Mouse (Mus musculus): ENCODE data around the gene Cdh13.

The Cdh13 gene

DNA sequence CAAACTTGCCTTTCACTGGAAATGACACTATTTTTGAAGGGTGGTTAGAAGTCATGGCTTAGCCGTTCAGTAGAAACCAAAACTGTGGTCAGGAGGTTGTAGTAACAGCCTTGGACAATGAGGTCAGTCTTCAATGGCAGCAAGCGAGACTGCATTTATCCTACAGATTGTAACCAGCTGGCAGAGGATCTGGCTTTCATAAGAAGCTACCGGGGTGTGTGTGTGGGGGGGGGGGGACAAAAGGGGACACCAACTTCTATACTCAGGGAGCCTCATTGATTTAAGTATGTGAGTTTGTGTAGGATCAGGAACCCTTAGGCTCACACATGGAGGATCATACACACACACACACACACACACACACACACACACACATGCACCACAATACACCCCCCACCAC lies 25.6 kb downstream of the Cdh13 start:
- DNase-seq = no peak

GRCm38 (mm10) chr8:118313426-118314187 lies 30.1 kb downstream of the Cdh13 start:
- DNase-seq = no peak

GRCm38 (mm10) chr8:118314188-118314563 lies 30.6 kb downstream of the Cdh13 start:
- DNase-seq = no peak

- DNase-seq = no peak
Measured at GRCm38 (mm10) chr8:118314932-118315331, 31.4 kb downstream of the Cdh13 start.

DNA sequence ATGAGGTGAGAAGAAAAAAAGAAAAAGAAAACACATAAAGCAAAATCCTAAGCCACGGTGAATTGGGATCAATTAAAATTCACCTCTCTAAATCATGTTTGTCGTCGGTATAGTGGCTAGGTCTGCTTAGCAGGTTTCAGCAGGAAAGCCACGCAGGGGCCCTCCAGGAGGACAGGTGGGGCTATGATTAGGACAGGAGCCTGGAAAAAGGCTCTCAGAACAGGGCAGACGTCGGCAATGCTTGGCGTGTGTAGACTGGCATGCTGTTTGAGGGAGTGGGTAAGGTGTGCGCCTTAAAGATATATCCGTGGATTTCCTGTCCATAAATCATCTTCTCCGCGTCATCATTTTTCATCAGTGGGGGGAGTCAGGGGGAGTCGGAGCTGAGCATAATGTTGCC lies 32.9 kb downstream of the Cdh13 start:
- no peak for DNase-seq

DNA sequence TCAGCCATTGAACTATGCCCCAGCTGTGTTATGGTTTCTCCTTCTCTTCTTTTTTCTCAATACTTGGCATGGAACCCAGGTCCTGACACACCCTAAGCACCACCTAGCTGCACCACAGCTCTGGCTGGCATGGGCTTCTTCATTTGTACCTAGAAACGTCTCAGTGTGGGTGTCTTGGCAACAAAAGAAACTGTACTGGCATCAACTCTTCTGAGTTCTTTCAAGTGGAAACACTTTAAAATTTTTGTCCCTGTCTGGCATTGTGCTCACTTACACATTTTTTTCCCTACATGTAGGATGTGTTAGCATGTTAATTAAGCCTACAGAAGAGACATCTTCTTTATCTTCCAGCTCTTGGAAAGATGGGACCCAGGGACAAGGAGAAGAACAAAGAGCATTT lies 37.0 kb downstream of the Cdh13 start:
- no peak for DNase-seq

- DNase-seq = no peak
Measured at GRCm38 (mm10) chr8:118323421-118323820, 39.9 kb downstream of the Cdh13 start.

DNA sequence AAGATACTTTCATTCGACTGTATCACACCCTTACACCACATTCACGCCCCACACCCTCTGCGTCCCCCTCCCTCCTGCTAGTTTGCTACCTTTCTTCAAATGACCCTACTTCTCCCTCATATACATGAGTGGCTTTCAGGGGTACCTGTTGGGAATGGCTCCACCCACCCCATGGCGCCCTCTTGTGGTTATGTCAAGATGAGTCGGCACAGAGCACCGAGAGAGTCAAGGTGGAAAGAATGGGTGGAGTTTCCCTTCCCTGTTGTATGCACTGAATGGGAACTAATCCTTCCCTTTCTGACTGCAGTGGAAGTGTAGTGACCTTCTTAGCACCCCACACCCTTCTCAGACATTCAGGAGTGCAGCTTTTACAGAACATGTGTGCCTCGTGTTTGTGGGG lies 51.4 kb downstream of the Cdh13 start:
- DNase-seq = no peak

GRCm38 (mm10) chr8:118339711-118340110 lies 56.2 kb downstream of the Cdh13 start:
- no peak for DNase-seq

DNA sequence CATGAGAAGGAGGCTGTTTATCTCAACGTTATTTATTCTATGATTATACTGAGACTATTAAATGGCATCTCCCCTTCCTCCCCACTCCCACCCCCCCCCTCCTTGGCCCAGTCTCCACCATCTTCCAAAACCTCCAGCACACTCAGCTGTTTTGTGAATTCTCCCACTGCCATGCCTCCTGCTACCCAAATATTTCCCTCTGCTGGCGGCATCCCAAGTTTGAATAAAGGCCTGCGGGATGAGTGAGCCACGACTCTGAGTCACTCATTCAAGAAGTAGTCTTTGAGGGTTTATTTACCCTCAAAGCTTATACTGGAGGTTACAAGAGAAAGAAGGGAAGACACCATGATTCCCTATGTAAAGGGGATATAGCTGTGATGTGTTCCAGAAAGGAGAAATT lies 59.7 kb downstream of the Cdh13 start:
- no peak for DNase-seq

DNA sequence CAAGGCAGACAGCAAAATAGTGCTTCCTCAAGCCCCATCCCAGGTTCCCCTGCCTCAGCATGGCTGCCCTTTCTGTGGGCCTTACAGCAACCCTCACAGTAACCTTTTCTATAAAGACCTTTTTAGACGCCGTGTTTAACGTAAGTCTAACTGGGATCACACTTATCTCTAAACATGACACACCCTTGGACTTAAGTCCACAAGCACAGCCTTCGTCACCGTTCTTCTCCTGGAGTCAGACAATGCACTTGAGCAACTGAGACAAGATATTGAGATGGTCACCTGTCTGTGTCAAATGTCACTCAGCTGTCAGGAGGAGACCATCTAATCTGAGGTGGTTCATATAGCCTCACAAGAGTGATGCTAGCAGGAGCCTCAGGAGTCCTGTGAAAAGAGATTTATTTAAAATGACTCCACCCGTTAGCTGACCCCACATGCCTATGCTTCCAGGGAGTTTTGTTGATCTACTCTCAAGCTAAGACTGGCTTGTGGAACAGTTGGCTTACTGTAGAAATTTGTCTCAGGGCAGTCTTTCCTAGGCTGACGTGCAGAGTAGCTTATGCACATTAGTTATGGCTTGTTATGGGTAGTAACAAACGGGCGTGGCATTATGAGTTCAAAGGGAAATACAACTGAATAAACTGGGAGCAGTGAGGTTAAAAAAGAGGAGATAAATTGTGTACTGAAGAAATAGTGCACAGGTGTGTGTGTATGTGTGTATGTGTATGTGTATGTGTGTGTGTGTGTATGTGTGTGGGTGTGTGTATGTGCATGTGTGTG lies 65.4 kb downstream of the Cdh13 start:
- DNase-seq = no peak

GRCm38 (mm10) chr8:118350136-118350535 lies 66.6 kb downstream of the Cdh13 start:
- DNase-seq = no peak

DNA sequence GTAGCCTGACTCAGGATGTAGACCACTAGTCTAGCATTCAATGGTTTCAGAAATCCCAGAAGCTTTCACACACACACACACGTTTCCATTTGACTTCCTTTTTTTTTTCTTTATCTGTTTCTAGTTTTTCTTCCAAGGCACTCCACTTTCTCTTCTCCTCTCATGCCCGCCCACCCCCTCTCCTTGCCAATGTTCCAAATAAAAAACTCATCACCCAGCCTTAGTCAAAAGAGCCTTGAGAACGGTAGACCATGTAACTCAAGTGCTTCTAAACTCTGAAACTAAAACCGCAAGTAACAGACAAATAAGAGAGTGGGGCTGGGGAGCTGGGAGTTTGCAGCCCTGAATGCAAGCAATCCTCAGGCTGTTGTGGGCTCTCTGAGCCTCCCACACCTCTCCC lies 69.5 kb downstream of the Cdh13 start:
- no peak for DNase-seq

DNA sequence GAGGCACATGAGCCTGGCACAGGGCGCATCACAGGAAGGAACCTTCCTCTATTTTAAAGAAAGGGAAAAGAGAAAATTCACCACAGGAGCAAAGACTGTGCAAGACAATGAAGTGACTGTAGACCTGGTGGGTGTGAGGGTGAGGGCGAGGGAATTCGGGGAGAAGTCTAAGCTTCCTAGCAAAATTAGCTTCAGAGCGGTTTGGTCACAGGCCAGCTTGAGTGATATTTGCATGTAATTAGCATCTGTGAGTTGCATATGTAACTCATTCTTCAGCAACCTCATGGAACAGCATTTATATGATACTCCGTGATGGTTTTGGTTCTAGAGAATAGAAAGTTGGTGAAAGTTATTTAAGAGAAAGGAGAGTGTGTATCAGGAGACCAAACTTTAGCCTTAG lies 73.5 kb downstream of the Cdh13 start:
- DNase-seq = no peak

DNA sequence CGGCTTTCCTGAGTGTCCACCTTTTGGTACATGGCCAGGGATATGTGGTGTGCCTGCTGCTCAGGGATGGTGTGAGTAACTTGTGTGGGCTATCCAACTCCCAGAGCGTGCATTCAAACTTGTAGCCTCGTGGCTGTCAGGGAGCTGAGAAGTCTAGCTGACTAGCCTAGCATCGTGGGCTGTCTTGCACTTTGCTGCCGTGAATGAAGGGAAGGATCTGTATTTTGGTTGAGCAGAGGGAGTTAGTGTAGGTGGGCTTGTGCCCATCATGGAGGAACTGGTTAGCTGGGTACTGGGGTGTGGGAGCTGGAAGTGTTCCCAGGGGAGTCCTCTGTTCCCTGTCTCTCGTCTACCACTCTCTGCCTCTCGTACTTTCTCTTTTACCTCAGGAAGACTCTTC lies 74.1 kb downstream of the Cdh13 start:
- no peak for DNase-seq

DNA sequence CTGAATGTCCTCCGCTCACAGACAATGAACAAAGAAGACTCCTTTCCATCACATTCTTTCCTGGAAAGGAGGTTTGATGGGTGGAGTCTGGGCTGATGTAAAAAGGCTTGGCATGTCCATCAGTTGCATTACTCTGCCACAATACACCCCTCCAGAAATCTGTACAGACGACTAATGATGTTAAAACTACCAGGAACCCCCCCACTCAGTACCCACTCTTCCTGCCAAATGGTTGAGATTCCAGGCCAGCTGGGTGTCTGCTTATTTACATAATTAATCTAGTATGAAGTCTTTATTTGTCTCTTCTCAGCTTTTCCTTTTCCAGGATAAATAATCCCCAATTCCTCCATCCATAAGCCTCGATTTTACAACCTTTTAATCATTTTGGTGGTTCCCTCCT lies 80.2 kb downstream of the Cdh13 start:
- DNase-seq = no peak

DNA sequence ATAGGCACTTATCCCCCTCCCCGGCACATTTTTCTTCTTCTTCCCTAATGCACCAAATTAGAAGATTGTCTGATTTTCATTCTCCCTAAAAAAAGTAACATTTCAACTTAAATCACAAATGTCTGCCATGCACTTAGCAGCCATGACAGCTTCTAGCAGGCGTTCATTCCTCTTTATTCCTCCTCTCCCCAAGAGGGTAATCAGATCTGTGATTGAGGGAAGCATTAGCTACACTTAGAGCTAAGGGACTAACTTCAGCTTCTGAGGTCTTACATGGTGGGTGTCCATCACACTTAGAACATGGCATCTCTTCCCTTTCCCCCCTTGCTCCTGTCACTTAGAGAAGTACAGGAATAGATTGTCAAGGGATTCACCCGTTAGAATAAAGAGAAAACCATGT lies 89.6 kb downstream of the Cdh13 start:
- DNase-seq = no peak

DNA sequence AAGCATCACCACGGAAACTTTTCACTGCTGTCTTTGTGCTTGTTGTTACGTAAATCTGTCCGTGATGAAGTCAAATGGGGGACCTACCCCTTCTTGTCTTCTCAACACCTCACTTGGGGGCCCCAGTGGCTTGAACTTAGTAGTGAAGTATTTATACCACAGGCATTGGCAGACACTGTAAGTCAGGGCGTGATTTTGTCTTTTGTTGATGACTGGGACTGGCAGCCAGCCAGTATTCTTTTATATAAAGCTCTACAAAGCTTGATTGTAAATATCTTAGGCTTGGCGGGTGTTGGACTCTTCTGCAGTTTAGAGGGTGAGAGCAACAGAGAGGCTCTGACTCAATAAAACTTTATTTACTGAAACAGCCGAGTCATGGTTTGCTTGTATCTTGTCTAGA lies 91.2 kb downstream of the Cdh13 start:
- DNase-seq = no peak

DNA sequence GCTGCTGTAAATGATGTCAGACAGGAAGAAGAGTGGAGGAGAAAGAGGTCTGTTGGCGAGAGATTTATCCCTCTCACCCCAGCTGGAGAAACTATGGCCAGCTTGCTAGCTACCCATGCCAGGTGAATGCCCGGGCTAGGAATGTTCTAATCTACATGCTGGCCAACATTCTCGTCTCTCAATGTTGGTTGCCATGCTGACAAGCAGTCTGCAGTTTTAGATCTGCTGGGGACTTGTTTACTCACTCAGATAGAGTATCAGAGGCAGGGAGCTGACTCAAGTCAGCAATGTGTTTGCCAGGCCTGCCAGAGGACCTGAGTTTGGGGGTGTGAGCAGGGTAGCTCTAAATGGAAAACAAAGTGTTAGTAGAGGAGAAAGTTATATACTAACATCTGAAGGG lies 93.3 kb downstream of the Cdh13 start:
- DNase-seq = no peak

DNA sequence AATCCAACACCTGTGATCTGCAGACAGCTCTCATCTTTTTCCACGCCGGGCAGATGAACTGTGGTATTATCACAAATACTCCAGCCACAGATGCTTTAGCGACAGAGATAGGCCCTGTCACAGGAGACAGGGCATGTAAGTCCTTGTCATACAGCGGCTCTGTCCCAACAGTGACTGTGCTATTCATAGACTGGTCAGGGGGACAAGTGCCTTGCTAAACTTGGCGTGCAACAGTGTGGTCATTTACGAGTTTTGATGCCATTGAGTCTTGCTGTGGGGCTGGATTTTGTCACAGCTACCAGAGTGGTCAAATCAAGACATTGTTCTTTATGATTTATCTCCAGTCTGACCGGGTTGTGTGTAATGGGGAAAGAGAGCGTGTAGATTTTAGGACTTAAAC lies 95.5 kb downstream of the Cdh13 start:
- no peak for DNase-seq

DNA sequence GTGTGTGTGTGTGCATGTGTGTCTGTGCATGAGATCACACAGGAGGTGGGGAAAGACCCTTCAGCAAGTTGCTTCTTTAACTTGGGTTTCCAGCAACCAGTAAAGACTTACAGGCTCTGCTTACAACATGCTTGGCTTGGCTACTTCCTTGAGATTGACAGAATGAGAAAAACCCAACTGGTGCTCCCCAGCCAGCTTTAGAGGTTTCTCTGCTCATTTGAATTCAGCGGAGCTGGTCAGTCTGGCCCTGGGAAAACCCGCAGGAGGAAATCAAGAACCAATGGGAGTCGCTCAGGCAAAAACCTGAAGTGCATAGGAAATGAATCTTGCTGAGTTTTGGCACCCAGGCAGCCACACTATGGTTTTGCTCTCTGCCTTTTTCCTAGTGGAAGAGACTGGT lies 96.1 kb downstream of the Cdh13 start:
- DNase-seq = no peak

DNA sequence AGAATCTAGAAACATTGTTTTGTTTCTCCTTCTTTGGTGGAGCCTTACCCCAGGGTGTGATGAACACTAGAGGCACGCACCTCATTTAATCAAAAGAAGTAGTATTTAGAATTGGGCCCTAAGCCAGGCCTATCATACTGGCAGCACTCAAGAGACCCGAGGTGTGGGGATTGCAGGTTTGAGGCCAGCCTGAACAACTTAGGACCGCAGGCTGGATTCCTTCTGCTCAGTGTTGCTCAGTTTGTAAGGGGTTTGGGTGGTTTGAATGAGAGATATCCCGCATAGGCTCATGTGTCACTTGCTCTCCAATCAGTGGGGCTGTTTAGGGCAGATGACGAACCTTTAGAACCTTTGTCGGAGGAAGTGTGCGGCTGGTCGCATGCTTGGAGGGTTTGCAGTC lies 96.5 kb downstream of the Cdh13 start:
- DNase-seq = no peak

DNA sequence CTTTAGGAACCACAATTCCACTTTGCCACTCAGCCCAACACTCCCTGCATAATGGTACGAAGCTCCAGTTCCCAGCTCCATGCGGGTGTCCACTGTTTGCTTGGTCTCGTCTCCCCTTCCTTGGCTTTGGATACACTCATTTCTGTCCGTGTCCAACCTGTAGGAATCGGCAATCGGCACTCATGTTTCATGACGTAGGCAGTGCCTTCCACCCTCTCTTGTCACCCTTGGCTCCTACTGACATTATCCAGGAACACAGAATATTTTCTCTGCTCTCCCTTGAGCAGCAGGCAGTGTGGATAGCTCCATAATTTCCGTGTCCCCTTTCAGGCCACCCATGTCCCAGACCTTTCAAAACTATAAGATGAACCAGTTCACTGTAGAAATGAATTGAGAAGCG lies 97.2 kb downstream of the Cdh13 start:
- no peak for DNase-seq

DNA sequence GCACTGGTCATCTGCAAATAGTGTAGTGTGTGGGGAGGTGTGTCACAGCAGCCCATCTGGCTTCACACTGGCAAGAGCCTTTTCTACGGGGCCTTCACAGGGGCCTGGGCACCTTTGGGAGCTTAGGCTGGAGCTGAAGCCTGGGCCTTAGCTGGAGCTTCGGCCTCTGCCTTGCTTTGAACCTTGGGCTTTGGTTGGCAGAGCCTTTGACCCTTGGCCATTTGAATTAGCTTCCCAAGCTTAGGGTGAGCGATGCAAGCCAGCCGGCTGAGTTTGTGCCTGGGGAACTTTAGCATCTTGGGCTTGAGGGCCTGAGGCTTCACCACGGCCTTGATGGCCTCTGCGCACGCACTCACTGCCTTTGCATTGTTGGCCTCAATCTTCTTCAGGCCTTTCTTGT lies 98.1 kb downstream of the Cdh13 start:
- no peak for DNase-seq

- no peak for DNase-seq
Measured at GRCm38 (mm10) chr8:118384314-118384713, 100.8 kb downstream of the Cdh13 start.

Measured in kidney, adult 8-10 months (tissue).